21 mouse cellular contexts compared by ENCODE assay signal in the genomic region with DNA sequence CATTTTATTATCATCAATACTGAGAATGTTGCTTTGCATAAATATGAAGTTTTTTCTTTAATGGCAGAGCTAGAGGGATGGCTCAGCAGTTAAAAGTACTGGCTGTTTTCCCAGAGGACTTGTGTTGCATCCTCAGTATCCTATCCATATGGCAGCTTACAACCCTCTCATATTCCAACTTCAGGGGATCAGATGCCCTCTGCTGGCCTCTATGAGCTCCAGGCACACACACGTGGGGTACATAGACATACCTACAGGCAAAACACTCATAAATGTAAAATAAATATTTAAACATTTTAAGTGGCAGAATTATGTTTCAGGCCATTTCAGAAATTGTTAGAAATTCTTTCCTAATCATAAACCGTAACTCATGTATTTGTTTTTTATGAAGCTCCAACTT. TPM values are rescaled to one million over a fixed set of nuclear protein-coding genes. Genes with fewer than 3 reads are reported as not detected.
DNase-seq lines count a peak whose midpoint lies in the region; ATAC-seq and TF ChIP-seq lines count a peak whose summit lies in the region.
"Had no signal": no experiment of that assay in that cellular context is flagged by ENCODE, and none has a peak within 500 bp of the region (broad histone marks: within the 10 kb centered on the region; RNA-seq: fewer than 3 reads in every experiment).

No protein-coding gene starts in this region.

- no peak overlapping the region for H3K4me2 ChIP-seq in intestine, postnatal 0 days (replicated peaks; ENCODE audit: low read depth)
- no peak overlapping the region for H3K4me2 ChIP-seq in intestine, embryonic 16.5 days (ENCODE audit: low read depth, low read length)
- H3K4me2 ChIP-seq in midbrain, embryonic 11.5 days = no peak overlapping the region
- H3K4me2 ChIP-seq in midbrain, embryonic 13.5 days (replicated peaks) = no peak overlapping the region
- H3K4me2 ChIP-seq: embryonic facial prominence, embryonic 12.5 days; forebrain, embryonic 13.5 days; limb, embryonic 12.5 days; liver, embryonic 15.5 days; neural tube, embryonic 12.5 days had no signal

- peak; percentile 53 for DNase-seq in midbrain, embryonic 11.5 days (ENCODE audit: low spot score, missing footprints)
- peak; percentile 16 for DNase-seq in MEL (ENCODE audit: low read depth, low spot score)
- no peak for DNase-seq in neural tube, embryonic 10.5 days (ENCODE audit: extremely low spot score, low spot score)
- no peak for DNase-seq in right cerebral cortex, postnatal 4 days
- DNase-seq: adrenal gland, adult 2 months; cerebellum, adult 9-11 months; gastrocnemius, postnatal 10 days; kidney, adult 9 months; kidney, postnatal 36 days; right cerebral cortex, adult 18-20 months; thymus, postnatal 36 days had no signal

- H3K9ac ChIP-seq in intestine, postnatal 0 days (ENCODE audit: low read depth, low read length) = no peak overlapping the region
- H3K9ac ChIP-seq in intestine, embryonic 16.5 days (ENCODE audit: low read depth, low read length) = no peak overlapping the region
- no peak overlapping the region for H3K9ac ChIP-seq in midbrain, embryonic 11.5 days (ENCODE audit: low read length)
- no peak overlapping the region for H3K9ac ChIP-seq in midbrain, embryonic 13.5 days (replicated peaks)
- no peak overlapping the region for H3K9ac ChIP-seq in MEL (ENCODE audit: control insufficient read depth, low read depth, low read length, poor library complexity, severe bottlenecking)
- H3K9ac ChIP-seq: embryonic facial prominence, embryonic 12.5 days; forebrain, embryonic 13.5 days; limb, embryonic 12.5 days; liver, embryonic 15.5 days; neural tube, embryonic 12.5 days had no signal

- TF ChIP-seq POLR2A in MEL (IDR thresholded peaks at IDR 0.05; ENCODE audit: control insufficient read depth in 1 of 2, insufficient read depth in 1 of 2, low read depth in 1 of 2, low read length in 2 of 2, poor library complexity in 1 of 2) = no peak

- no peaks in the 10 kb centered on the region for H3K9me3 ChIP-seq in intestine, postnatal 0 days (ENCODE audit: control insufficient read depth)
- no peaks in the 10 kb centered on the region for H3K9me3 ChIP-seq in intestine, embryonic 16.5 days (ENCODE audit: control insufficient read depth, low read length)
- H3K9me3 ChIP-seq in midbrain, embryonic 11.5 days (ENCODE audit: control insufficient read depth, low read length) = no peaks in the 10 kb centered on the region
- H3K9me3 ChIP-seq in midbrain, embryonic 13.5 days = no peaks in the 10 kb centered on the region
- H3K9me3 ChIP-seq in MEL (replicated peaks; ENCODE audit: insufficient read depth, low read length) = no peaks in the 10 kb centered on the region
- H3K9me3 ChIP-seq: embryonic facial prominence, embryonic 12.5 days; forebrain, embryonic 13.5 days; hindbrain, embryonic 10.5 days; limb, embryonic 12.5 days; liver, embryonic 15.5 days; neural tube, embryonic 12.5 days had no signal

- 0 out of 2 replicates have a peak, but pooled peaks cover 3% of the 10 kb centered on the region for H3K4me1 ChIP-seq in intestine, postnatal 0 days (replicated peaks; ENCODE audit: control insufficient read depth, insufficient read depth, low read length)
- peaks cover 2% of the 10 kb centered on the region; the same call in 1 of the 2 replicates for H3K4me1 ChIP-seq in intestine, embryonic 16.5 days (ENCODE audit: control insufficient read depth, insufficient read depth, low read length)
- no peaks in the 10 kb centered on the region for H3K4me1 ChIP-seq in midbrain, embryonic 11.5 days (ENCODE audit: control insufficient read depth, insufficient read depth, low read length)
- 0 out of 2 replicates have a peak, but pooled peaks cover 3% of the 10 kb centered on the region for H3K4me1 ChIP-seq in midbrain, embryonic 13.5 days (replicated peaks)
- no peaks in the 10 kb centered on the region for H3K4me1 ChIP-seq in MEL (ENCODE audit: control insufficient read depth in 1 of 2, insufficient read depth in 2 of 2, low read length in 2 of 2)
- H3K4me1 ChIP-seq: embryonic facial prominence, embryonic 12.5 days; liver, embryonic 15.5 days; neural tube, embryonic 12.5 days had no signal

- H3K27ac ChIP-seq in intestine, postnatal 0 days (ENCODE audit: low read depth, low read length) = no peak overlapping the region
- H3K27ac ChIP-seq in intestine, embryonic 16.5 days (ENCODE audit: low read length) = no peak overlapping the region
- H3K27ac ChIP-seq in midbrain, embryonic 11.5 days (ENCODE audit: low read depth, low read length) = no peak overlapping the region
- H3K27ac ChIP-seq in midbrain, embryonic 13.5 days = no peak overlapping the region
- H3K27ac ChIP-seq in MEL (ENCODE audit: control insufficient read depth, low read depth, low read length) = no peak overlapping the region
- H3K27ac ChIP-seq: embryonic facial prominence, embryonic 12.5 days; forebrain, embryonic 13.5 days; hindbrain, embryonic 10.5 days; limb, embryonic 12.5 days; liver, embryonic 15.5 days; neural tube, embryonic 12.5 days had no signal

- no peaks in the 10 kb centered on the region for H3K36me3 ChIP-seq in intestine, postnatal 0 days (ENCODE audit: control insufficient read depth, insufficient read depth)
- no peaks in the 10 kb centered on the region for H3K36me3 ChIP-seq in intestine, embryonic 16.5 days (ENCODE audit: control insufficient read depth, insufficient read depth, low read length)
- H3K36me3 ChIP-seq in midbrain, embryonic 11.5 days (ENCODE audit: control insufficient read depth, insufficient read depth, low read length) = no peaks in the 10 kb centered on the region
- H3K36me3 ChIP-seq in midbrain, embryonic 13.5 days = no peaks in the 10 kb centered on the region
- H3K36me3 ChIP-seq in MEL (ENCODE audit: control insufficient read depth in 1 of 2, insufficient read depth in 2 of 2, low read length in 2 of 2) = no peaks in the 10 kb centered on the region
- H3K36me3 ChIP-seq: embryonic facial prominence, embryonic 12.5 days; hindbrain, embryonic 10.5 days; limb, embryonic 12.5 days; liver, embryonic 15.5 days; neural tube, embryonic 12.5 days had no signal

- ATAC-seq in intestine, postnatal 0 days = no peak
- ATAC-seq in intestine, embryonic 16.5 days = no peak
- ATAC-seq in midbrain, embryonic 11.5 days (ENCODE audit: low FRiP score) = no peak
- no peak for ATAC-seq in midbrain, embryonic 13.5 days
- ATAC-seq: forebrain, embryonic 13.5 days had no signal

- no peak overlapping the region for H3K4me3 ChIP-seq in intestine, postnatal 0 days (ENCODE audit: low read depth, low read length)
- no peak overlapping the region for H3K4me3 ChIP-seq in intestine, embryonic 16.5 days (ENCODE audit: low read length)
- H3K4me3 ChIP-seq in midbrain, embryonic 11.5 days (ENCODE audit: low read depth, low read length) = no peak overlapping the region
- H3K4me3 ChIP-seq in midbrain, embryonic 13.5 days (replicated peaks) = no peak overlapping the region
- H3K4me3 ChIP-seq in MEL (ENCODE audit: control insufficient read depth in 1 of 2, insufficient read depth in 1 of 2, low read depth in 2 of 2, low read length in 2 of 2) = no peak overlapping the region
- H3K4me3 ChIP-seq: embryonic facial prominence, embryonic 12.5 days; erythroblast, embryonic 14.5 days; forebrain, embryonic 13.5 days; hindbrain, embryonic 10.5 days; limb, embryonic 12.5 days; liver, embryonic 15.5 days; neural tube, embryonic 12.5 days had no signal

- TF ChIP-seq CTCF in intestine, postnatal 0 days (IDR thresholded peaks at IDR 0.05; ENCODE audit: low read depth) = peak; percentile 40
- peak in 2 of 3 experiments; percentile 31 to 33; a peak in 3 of 6 replicates for TF ChIP-seq CTCF in MEL (IDR thresholded peaks at IDR 0.05 in 2 of 3, conservative IDR thresholded peaks at IDR 0.05 in 1 of 3; ENCODE audit: control insufficient read depth in 1 of 3, insufficient read depth in 1 of 3, low read depth in 2 of 3, low read length in 3 of 3, poor library complexity in 1 of 3, severe bottlenecking in 1 of 3)

- no peaks in the 10 kb centered on the region for H3K27me3 ChIP-seq in intestine, postnatal 0 days (replicated peaks; ENCODE audit: control insufficient read depth, insufficient read depth, low read length)
- H3K27me3 ChIP-seq in intestine, embryonic 16.5 days (replicated peaks; ENCODE audit: control insufficient read depth, insufficient read depth, low read length) = no peaks in the 10 kb centered on the region
- no peaks in the 10 kb centered on the region for H3K27me3 ChIP-seq in midbrain, embryonic 11.5 days (ENCODE audit: control insufficient read depth, insufficient read depth, low read length)
- peaks cover 2% of the 10 kb centered on the region; the same call in 1 of the 2 replicates for H3K27me3 ChIP-seq in midbrain, embryonic 13.5 days
- no peaks in the 10 kb centered on the region for H3K27me3 ChIP-seq in MEL (ENCODE audit: control insufficient read depth in 1 of 2, insufficient read depth in 2 of 2, low read length in 2 of 2)
- H3K27me3 ChIP-seq: forebrain, embryonic 13.5 days had no signal

- WGBS in intestine, postnatal 0 days = 85% methylated on average over 2 of the region's 2 CpGs
- WGBS in intestine, embryonic 16.5 days = 84% methylated on average over 2 of the region's 2 CpGs
- 85% methylated on average over 2 of the region's 2 CpGs for WGBS in midbrain, embryonic 11.5 days
- 88% methylated on average over 2 of the region's 2 CpGs for WGBS in midbrain, embryonic 13.5 days

- H3K79me2 ChIP-seq in MEL (ENCODE audit: control insufficient read depth, insufficient read depth, low read length, poor library complexity) = no peaks in the 10 kb centered on the region

- peak; percentile 31 for TF ChIP-seq RAD21 in MEL (IDR thresholded peaks at IDR 0.05; ENCODE audit: low read depth, low read length)

- TF ChIP-seq EP300 in MEL (IDR thresholded peaks at IDR 0.05; ENCODE audit: low read depth in 1 of 2, low read length in 2 of 2) = no peak

TF ChIP-seq in MEL, 35 proteins besides CTCF, POLR2A, EP300 and RAD21 (continues in another document):
- TF ChIP-seq SMC3 (IDR thresholded peaks at IDR 0.05; ENCODE audit: low read depth, low read length) (peak; percentile 35; the same call in 1 of the 2 replicates), BHLHE40 (IDR thresholded peaks at IDR 0.05; ENCODE audit: borderline replicate concordance, low read depth, low read length) (no peak), E2F4 (IDR thresholded peaks at IDR 0.05; ENCODE audit: borderline replicate concordance, low read depth, low read length) (no peak), MEF2A (IDR thresholded peaks at IDR 0.05; ENCODE audit: extremely low read depth, insufficient replicate concordance, low read depth, low read length, poor library complexity, severe bottlenecking) (no peak), TAL1 (IDR thresholded peaks at IDR 0.05; ENCODE audit: low read length) (no peak)

RNA-seq across cellular contexts. Expression of gene Kdm7a, which starts 43.5 kb away (rescaled TPM):
- polyA plus RNA-seq in intestine, postnatal 0 days (2015; fragmentation: Nextera tagmentation; extraction: Ambion mirVana) = 2.3 and 2.9 TPM in 2 replicates
- 3.9 and 4.0 TPM in 2 replicates for polyA plus RNA-seq in intestine, embryonic 16.5 days (2015; fragmentation: Nextera tagmentation; extraction: Ambion mirVana)
- polyA plus RNA-seq in midbrain, embryonic 11.5 days (2014; fragmentation: Nextera tagmentation; extraction: Ambion mirVana) = 15.8 and 17.0 TPM in 2 replicates
- polyA plus RNA-seq in midbrain, embryonic 13.5 days (2015; fragmentation: Nextera tagmentation; extraction: Ambion mirVana) = 12.2 and 13.0 TPM in 2 replicates
- total RNA-seq in MEL (2012; rRNA removed) = 1.7 and 2.5 TPM in 2 replicates
- polyA plus RNA-seq in MEL (2012; ENCODE audit: insufficient read depth in 1 of 2, insufficient read length in 2 of 2, low read depth in 1 of 2, low replicate concordance in 2 of 2, missing spikeins in 1 of 2) = 1 to 10 TPM in 1 of 2 experiments, not detected in 1; 2.5 TPM

Comparison
In these comparisons a context has a peak if more than half of its experiments do, and no peak if none do; other contexts are left out.
1. DNase-seq: peak in midbrain, embryonic 11.5 days (single experiment) and MEL (single experiment); none in neural tube, embryonic 10.5 days (single experiment) and right cerebral cortex, postnatal 4 days (single experiment).